ENCODE assay signal across 1 mouse cellular context in genomic region chr15:78595468-78595867, GRCm38 (mm10).
TF ChIP-seq lines count a peak whose summit lies in the region.

No protein-coding gene starts in this region.

TF ChIP-seq in MEL, 35 proteins besides CTCF, POLR2A, EP300 and RAD21:
- no peak for TF ChIP-seq ZNF384 (IDR thresholded peaks at IDR 0.05; ENCODE audit: low read depth, low read length)
- TF ChIP-seq ZMIZ1 (IDR thresholded peaks at IDR 0.05; ENCODE audit: low read depth, low read length) = no peak
- TF ChIP-seq HCFC1 (IDR thresholded peaks at IDR 0.05; ENCODE audit: low read depth, low read length) = no peak
- TF ChIP-seq SIN3A (IDR thresholded peaks at IDR 0.05; ENCODE audit: low read length) = no peak
- TF ChIP-seq CHD2 (IDR thresholded peaks at IDR 0.05; ENCODE audit: low read length) = no peak
TF ChIP-seq in MEL: peak in this region for 0.
